Mouse (Mus musculus) heart, embryonic 15.5 days (tissue): Measurements from ENCODE around the gene 5730480H06Rik. TPM values are rescaled to one million over a fixed set of nuclear protein-coding genes. Genes with fewer than 3 reads are reported as not detected.

Experiments used
- ATAC-seq: fragments of 200-750 bp; cut with Nextera tagmentation; replicated peaks from 2 replicates; pipeline ENCODE4 v1.8.0; 2017; ENCODE audit warnings: low read depth, moderate TSS enrichment; ENCODE audit not compliant: insufficient number of reproducible peaks, insufficient read depth, low FRiP score
- H3K27ac ChIP-seq: fragments of 300-500 bp; sonication (generic); 2 replicates; pipeline ENCODE4 v1.5.1; 2015; ENCODE audit warnings: mild to moderate bottlenecking, inconsistent platforms
- H3K27me3 ChIP-seq: fragments of 300-500 bp; sonication (generic); 2 replicates; pipeline ENCODE4 v1.6.1; 2015; ENCODE audit warnings: inconsistent platforms
- H3K36me3 ChIP-seq: fragments of 300-500 bp; sonication (generic); 2 replicates; pipeline ENCODE4 v1.6.1; 2015; ENCODE audit warnings: mild to moderate bottlenecking, inconsistent platforms
- H3K4me1 ChIP-seq: fragments of 300-500 bp; sonication (generic); replicated peaks from 2 replicates; pipeline ENCODE4 v1.6.1; 2015; ENCODE audit warnings: inconsistent platforms
- H3K4me2 ChIP-seq: fragments of 300-500 bp; sonication (generic); 2 replicates; pipeline ENCODE4 v1.6.1; 2015; ENCODE audit warnings: inconsistent platforms, mild to moderate bottlenecking, moderate library complexity
- H3K4me3 ChIP-seq: fragments of 300-500 bp; sonication (generic); 2 replicates; pipeline ENCODE4 v1.5.1; 2015; ENCODE audit warnings: mild to moderate bottlenecking, inconsistent platforms
- H3K9ac ChIP-seq: fragments of 300-500 bp; sonication (generic); 2 replicates; pipeline ENCODE4 v1.6.1; 2015; ENCODE audit warnings: mild to moderate bottlenecking, inconsistent platforms
- H3K9me3 ChIP-seq: fragments of 300-500 bp; sonication (generic); replicated peaks from 2 replicates; pipeline ENCODE4 v1.6.1; 2016; ENCODE audit warnings: inconsistent platforms
- WGBS: fragments of 180-500 bp; shearing (Covaris S2); methylation state at CpG from one replicate; pipeline ENCODE4 v1.1.7; 2015; ENCODE audit warnings: mixed read lengths; 5-methylcytosine and 5-hydroxymethylcytosine counted together
- polyA plus RNA-seq: library from polyadenylated mRNA; unstranded; fragments of >200 nt; fragmentation: Nextera tagmentation; extraction: Ambion mirVana; gene quantifications from 2 replicates; pipeline ENCODE4 v1.2.1, GENCODE M21; 2015

5730480H06Rik gene
- polyA plus RNA-seq, result 12.6 and 13.0 TPM in 2 replicates

DNA sequence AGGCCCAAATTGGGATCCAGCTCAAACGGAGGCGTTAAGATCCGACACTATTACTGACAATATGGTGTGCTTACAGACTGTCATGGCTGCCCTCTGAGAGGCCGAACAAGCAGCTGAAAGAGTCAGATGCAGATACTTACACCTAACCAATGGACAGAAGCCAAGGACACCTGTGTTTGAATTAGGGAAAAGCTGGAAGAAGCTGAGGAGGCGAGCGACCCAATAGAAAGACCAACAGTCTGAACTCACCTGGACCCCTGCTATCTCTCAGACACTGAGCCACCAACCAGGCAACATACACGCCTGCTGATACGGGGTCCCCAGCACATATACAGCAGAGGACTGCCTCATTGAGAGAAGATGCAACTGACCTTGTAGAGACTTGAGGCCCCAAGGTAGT lies at the start of gene 5730480H06Rik:
5730480H06Rik (plus strand) TSS at position 301 of the 400 bp plus-strand sequence.
- H3K27me3 ChIP-seq, result no peaks in the 10 kb centered on the region
- H3K27ac ChIP-seq, result no peak within 1 kb of the TSS
- H3K9ac ChIP-seq, result no peak within 1 kb of the TSS
- H3K4me2 ChIP-seq, result no peak within 1 kb of the TSS
- 90% methylated on average over 8 of the region's 8 CpGs for WGBS
- no peak within 1 kb of the TSS for H3K4me3 ChIP-seq
- no peaks in the 10 kb centered on the region for H3K4me1 ChIP-seq
- ATAC-seq, result no peak
- no peaks in the 10 kb centered on the region for H3K9me3 ChIP-seq
- no peaks in the 10 kb centered on the region for H3K36me3 ChIP-seq

GRCm38 (mm10) chr5:48301186-48301585 lies 26.6 kb upstream of the 5730480H06Rik start:
- Histone ChIP-seq H3K9ac (no peak overlapping the region), H3K4me2 (no peak overlapping the region), H3K9me3 (no peaks in the 10 kb centered on the region), H3K36me3 (0 out of 2 replicates have a peak, but pooled peaks cover 4% of the 10 kb centered on the region), H3K27ac (peak overlapping the region; percentile 29; the same call in 1 of the 2 replicates), H3K4me1 (no peaks in the 10 kb centered on the region), H3K27me3 (no peaks in the 10 kb centered on the region), H3K4me3 (no peak overlapping the region)
- WGBS, result 50% methylated on average over 3 of the region's 3 CpGs
- ATAC-seq, result no peak; the same call in 1 of the 2 replicates

DNA sequence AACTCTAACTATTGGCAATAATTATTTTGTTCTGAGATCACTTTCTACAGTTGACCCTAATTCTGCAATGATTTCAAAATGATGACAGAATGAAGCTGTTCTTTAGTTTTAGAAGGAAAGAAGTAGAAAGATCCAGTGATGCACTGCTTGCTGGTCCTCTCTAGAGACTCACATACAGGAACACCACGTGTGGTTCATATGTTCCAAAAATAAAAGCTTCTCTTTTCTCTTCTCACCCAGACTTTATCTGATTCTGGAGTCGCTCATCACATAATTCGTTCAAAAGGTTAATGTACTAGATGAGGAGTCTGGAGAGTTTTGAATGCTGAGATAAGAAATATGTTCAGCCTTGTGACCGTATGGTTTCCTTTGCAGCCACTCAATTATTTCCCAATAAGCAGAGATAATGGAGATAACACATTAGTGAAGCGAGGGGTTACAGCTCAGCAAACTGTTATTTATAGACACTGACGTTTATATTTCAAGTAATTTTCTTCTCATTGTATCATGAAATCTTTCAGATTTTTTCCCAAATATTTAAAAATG lies 12.6 kb upstream of the 5730480H06Rik start:
- Histone ChIP-seq H3K4me2 (no peak overlapping the region), H3K9me3 (no peaks in the 10 kb centered on the region), H3K27me3 (no peaks in the 10 kb centered on the region), H3K36me3 (no peaks in the 10 kb centered on the region), H3K4me3 (no peak overlapping the region), H3K4me1 (no peaks in the 10 kb centered on the region), H3K9ac (no peak overlapping the region), H3K27ac (no peak overlapping the region)
- WGBS, result 50% methylated on average over 6 of the region's 6 CpGs
- ATAC-seq, result no peak

DNA sequence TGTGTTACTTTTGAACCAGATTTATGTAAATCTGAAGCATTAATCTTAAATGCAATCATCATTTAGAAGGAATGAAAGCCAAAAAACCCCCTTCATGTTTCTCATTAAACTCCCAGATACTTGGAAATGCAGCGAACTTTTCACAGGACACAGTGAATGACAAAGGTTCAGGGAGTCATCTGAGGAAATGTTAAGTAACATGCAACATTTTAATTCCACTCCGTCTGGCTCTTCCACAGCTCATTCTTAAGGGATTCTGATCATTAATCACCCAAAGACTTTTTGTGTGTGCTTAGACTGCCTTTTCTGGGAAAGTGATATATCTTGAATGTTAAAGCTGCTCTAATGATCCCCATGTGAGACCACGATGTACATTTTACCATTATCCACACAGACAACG lies 7.2 kb upstream of the 5730480H06Rik start:
- Histone ChIP-seq H3K4me2 (no peak overlapping the region), H3K36me3 (no peaks in the 10 kb centered on the region), H3K4me1 (no peaks in the 10 kb centered on the region), H3K27me3 (no peaks in the 10 kb centered on the region), H3K9me3 (no peaks in the 10 kb centered on the region), H3K9ac (no peak overlapping the region), H3K4me3 (no peak overlapping the region), H3K27ac (no peak overlapping the region)
- ATAC-seq, result no peak
- 65% methylated on average over 4 of the region's 4 CpGs for WGBS

DNA sequence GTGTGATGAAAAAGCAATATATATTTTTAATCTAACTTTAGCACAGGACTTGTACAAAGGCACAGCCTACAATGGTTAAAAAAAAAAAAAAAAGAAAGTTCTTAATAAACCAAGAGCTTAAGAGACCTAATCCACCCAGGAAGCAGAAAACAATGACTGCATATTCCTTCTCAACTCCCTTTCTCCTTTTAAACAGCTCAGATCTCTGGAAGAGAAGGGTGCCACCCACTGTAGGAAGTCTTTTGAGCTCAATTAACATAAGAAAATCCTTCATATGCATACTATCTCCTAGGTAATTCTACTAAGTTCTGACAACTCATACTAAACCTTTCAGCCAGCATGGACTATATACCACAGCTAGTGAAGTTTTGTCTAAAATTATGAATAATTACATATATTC lies 1.5 kb upstream of the 5730480H06Rik start:
- Histone ChIP-seq H3K36me3 (no peaks in the 10 kb centered on the region), H3K9me3 (no peaks in the 10 kb centered on the region), H3K9ac (no peak overlapping the region), H3K27me3 (no peaks in the 10 kb centered on the region), H3K4me3 (no peak overlapping the region), H3K4me1 (no peaks in the 10 kb centered on the region), H3K27ac (no peak overlapping the region), H3K4me2 (no peak overlapping the region)
- no peak for ATAC-seq

- H3K9ac ChIP-seq, result no peak overlapping the region
These were observed 2.0 kb downstream of the 5730480H06Rik start for GRCm38 (mm10) chr5:48329751-48330150.

GRCm38 (mm10) chr5:48330817-48331216 lies 3.1 kb downstream of the 5730480H06Rik start:
- 65% methylated on average over 2 of the region's 2 CpGs for WGBS
- no peak overlapping the region for H3K4me2 ChIP-seq
- no peaks in the 10 kb centered on the region for H3K27me3 ChIP-seq
- H3K9ac ChIP-seq, result no peak overlapping the region
- H3K4me1 ChIP-seq, result no peaks in the 10 kb centered on the region
- H3K36me3 ChIP-seq, result no peaks in the 10 kb centered on the region
- no peak for ATAC-seq
- no peak overlapping the region for H3K4me3 ChIP-seq
- H3K9me3 ChIP-seq, result no peaks in the 10 kb centered on the region
- no peak overlapping the region for H3K27ac ChIP-seq

More at GRCm38 (mm10) chr5:48329751-48330150, 2.0 kb downstream of the 5730480H06Rik start:
- no peak overlapping the region for H3K4me2 ChIP-seq
- no peak overlapping the region for H3K27ac ChIP-seq
- H3K9me3 ChIP-seq, result no peaks in the 10 kb centered on the region
- H3K27me3 ChIP-seq, result no peaks in the 10 kb centered on the region
- no peaks in the 10 kb centered on the region for H3K36me3 ChIP-seq
- WGBS, result 92% methylated on average over 2 of the region's 2 CpGs
- no peaks in the 10 kb centered on the region for H3K4me1 ChIP-seq
- H3K4me3 ChIP-seq, result no peak overlapping the region
- ATAC-seq, result no peak

DNA sequence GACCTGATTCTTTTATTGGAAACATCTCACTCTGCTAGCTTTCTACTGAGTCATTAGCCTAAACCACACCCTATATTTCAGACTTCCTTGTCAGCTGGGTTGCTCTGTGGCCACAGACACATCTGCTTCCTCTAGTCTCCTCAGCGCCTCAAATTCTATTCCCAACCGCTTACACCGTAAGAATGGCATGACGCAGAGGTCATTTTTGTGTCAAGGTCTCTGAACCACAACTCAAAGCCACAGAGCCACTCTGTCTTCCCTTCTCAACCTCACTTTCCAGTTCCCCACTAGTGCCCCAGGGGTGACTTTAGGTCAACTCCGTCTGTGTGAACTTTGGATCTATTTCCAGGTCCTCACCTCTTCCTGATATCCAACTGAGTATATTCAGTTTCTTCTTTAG lies 3.7 kb downstream of the 5730480H06Rik start:
- Histone ChIP-seq H3K4me3 (no peak overlapping the region), H3K27ac (no peak overlapping the region), H3K36me3 (no peaks in the 10 kb centered on the region), H3K27me3 (no peaks in the 10 kb centered on the region), H3K9me3 (no peaks in the 10 kb centered on the region), H3K4me1 (no peaks in the 10 kb centered on the region), H3K9ac (no peak overlapping the region), H3K4me2 (no peak overlapping the region)
- no peak for ATAC-seq
- 48% methylated on average over 5 of the region's 5 CpGs for WGBS

GRCm38 (mm10) chr5:48333407-48333806 lies 5.7 kb downstream of the 5730480H06Rik start:
- no peak overlapping the region for H3K27ac ChIP-seq
- no peak for ATAC-seq

GRCm38 (mm10) chr5:48333884-48334513 lies 6.2 kb downstream of the 5730480H06Rik start:
- H3K9ac ChIP-seq, result no peak overlapping the region
- H3K4me1 ChIP-seq, result no peaks in the 10 kb centered on the region
- H3K4me2 ChIP-seq, result no peak overlapping the region
- H3K27me3 ChIP-seq, result no peaks in the 10 kb centered on the region
- H3K27ac ChIP-seq, result no peak overlapping the region
- no peak overlapping the region for H3K4me3 ChIP-seq
- WGBS, result 55% methylated on average over 9 of the region's 9 CpGs
- H3K36me3 ChIP-seq, result no peaks in the 10 kb centered on the region
- H3K9me3 ChIP-seq, result no peaks in the 10 kb centered on the region
- ATAC-seq, result no peak

More at GRCm38 (mm10) chr5:48333407-48333806, 5.7 kb downstream of the 5730480H06Rik start:
- Histone ChIP-seq H3K4me2 (no peak overlapping the region), H3K36me3 (no peaks in the 10 kb centered on the region), H3K27me3 (no peaks in the 10 kb centered on the region), H3K4me3 (no peak overlapping the region), H3K4me1 (no peaks in the 10 kb centered on the region), H3K9ac (no peak overlapping the region), H3K9me3 (no peaks in the 10 kb centered on the region)
- 81% methylated on average over 3 of the region's 3 CpGs for WGBS

GRCm38 (mm10) chr5:48340808-48341433 lies 13.2 kb downstream of the 5730480H06Rik start:
- ATAC-seq, result no peak
- Histone ChIP-seq H3K27ac (no peak overlapping the region), H3K27me3 (no peaks in the 10 kb centered on the region), H3K4me2 (no peak overlapping the region), H3K9me3 (no peaks in the 10 kb centered on the region), H3K4me1 (no peaks in the 10 kb centered on the region), H3K36me3 (no peaks in the 10 kb centered on the region), H3K4me3 (no peak overlapping the region), H3K9ac (no peak overlapping the region)
- 66% methylated on average over 7 of the region's 7 CpGs for WGBS
